Mouse (Mus musculus) intestine, embryonic 15.5 days (tissue): Measurements from ENCODE around the gene Ubxn2a. TPM values are rescaled to one million over a fixed set of nuclear protein-coding genes. Genes with fewer than 3 reads are reported as not detected.
"Not testable (repeated sequence)": the region's sequence is repeated elsewhere in the genome, so short reads cannot be mapped to it uniquely, and the experiment has no call there.

ENCODE experiments used
- ATAC-seq: fragments of 200-750 bp; cut with Nextera tagmentation; 2 replicates; pipeline ENCODE4 v1.8.0; 2017; ENCODE audit warnings: moderate TSS enrichment, moderate library complexity
- H3K27ac ChIP-seq: fragments of 300-500 bp; sonication (generic); 2 replicates; pipeline ENCODE4 v1.5.1; 2015; ENCODE audit warnings: mild to moderate bottlenecking, inconsistent platforms
- H3K27me3 ChIP-seq: fragments of 300-500 bp; sonication (generic); replicated peaks from 2 replicates; pipeline ENCODE4 v1.6.1; 2015; ENCODE audit warnings: inconsistent platforms
- H3K36me3 ChIP-seq: fragments of 300-500 bp; sonication (generic); 2 replicates; pipeline ENCODE4 v1.6.1; 2015; ENCODE audit warnings: inconsistent platforms
- H3K4me1 ChIP-seq: fragments of 300-500 bp; sonication (generic); replicated peaks from 2 replicates; pipeline ENCODE4 v1.6.1; 2015; ENCODE audit warnings: inconsistent platforms
- H3K4me2 ChIP-seq: fragments of 300-500 bp; sonication (generic); replicated peaks from 2 replicates; pipeline ENCODE4 v1.6.1; 2015; ENCODE audit warnings: mild to moderate bottlenecking, inconsistent platforms
- H3K4me3 ChIP-seq: fragments of 300-500 bp; sonication (generic); replicated peaks from 2 replicates; pipeline ENCODE4 v1.5.1; 2015; ENCODE audit warnings: inconsistent platforms
- H3K9ac ChIP-seq: fragments of 300-500 bp; sonication (generic); 2 replicates; pipeline ENCODE4 v1.6.1; 2015; ENCODE audit warnings: inconsistent platforms
- H3K9me3 ChIP-seq: fragments of 300-500 bp; sonication (generic); 2 replicates; pipeline ENCODE4 v1.6.1; 2016; ENCODE audit warnings: inconsistent platforms
- WGBS: fragments of 180-500 bp; shearing (Covaris S2); methylation state at CpG from one replicate; pipeline ENCODE4 v1.1.7; 2015; 5-methylcytosine and 5-hydroxymethylcytosine counted together
- polyA plus RNA-seq: library from polyadenylated mRNA; unstranded; fragments of >200 nt; fragmentation: Nextera tagmentation; extraction: Ambion mirVana; gene quantifications from 2 replicates; pipeline ENCODE4 v1.2.1, GENCODE M21; 2015

The Ubxn2a gene
- polyA plus RNA-seq: 33.8 and 35.3 TPM in 2 replicates

- Histone ChIP-seq H3K27ac (peak within 1 kb of the TSS; percentile 95), H3K4me3 (peak within 1 kb of the TSS; percentile 79), H3K9ac (peak within 1 kb of the TSS; percentile 80), H3K4me1 (no peaks in the 10 kb centered on the region), H3K9me3 (no peaks in the 10 kb centered on the region), H3K27me3 (no peaks in the 10 kb centered on the region), H3K4me2 (peak within 1 kb of the TSS; percentile 90), H3K36me3 (no peaks in the 10 kb centered on the region)
- peak; percentile 96 for ATAC-seq
- WGBS: under 1% methylated on average over 125 of the region's 125 CpGs
These were observed at the start of gene Ubxn2a for GRCm38 (mm10) chr12:4906951-4907906. Gene Ubxn2a, minus strand, starts transcription at chr12:4907705.

- no peak overlapping the region for H3K9ac ChIP-seq
- no peaks in the 10 kb centered on the region for H3K27me3 ChIP-seq
- no peak overlapping the region for H3K4me2 ChIP-seq
- no peak overlapping the region for H3K4me3 ChIP-seq
- H3K27ac ChIP-seq: no peak overlapping the region
- no peak for ATAC-seq
- no peaks in the 10 kb centered on the region for H3K9me3 ChIP-seq
- peaks cover 5% of the 10 kb centered on the region for H3K36me3 ChIP-seq
- no peaks in the 10 kb centered on the region for H3K4me1 ChIP-seq
- WGBS: 88% methylated on average over 4 of the region's 4 CpGs
These were observed 45.7 kb upstream of the Ubxn2a start for GRCm38 (mm10) chr12:4953156-4953555.

- no peaks in the 10 kb centered on the region for H3K4me1 ChIP-seq
- no peak overlapping the region for H3K4me2 ChIP-seq
- no peak overlapping the region for H3K4me3 ChIP-seq
- H3K9ac ChIP-seq: no peak overlapping the region
- no peaks in the 10 kb centered on the region for H3K27me3 ChIP-seq
- ATAC-seq: no peak
- peaks cover 6% of the 10 kb centered on the region for H3K36me3 ChIP-seq
- 92% methylated on average over 1 of the region's 1 CpGs for WGBS
- H3K9me3 ChIP-seq: no peaks in the 10 kb centered on the region
- H3K27ac ChIP-seq: no peak overlapping the region
These were observed 44.8 kb upstream of the Ubxn2a start for GRCm38 (mm10) chr12:4952272-4952671.

GRCm38 (mm10) chr12:4930820-4931548 lies 23.5 kb upstream of the Ubxn2a start:
- Histone ChIP-seq H3K36me3 (no peaks in the 10 kb centered on the region), H3K4me2 (no peak overlapping the region), H3K27ac (no peak overlapping the region), H3K9ac (no peak overlapping the region), H3K27me3 (no peaks in the 10 kb centered on the region), H3K4me1 (no peaks in the 10 kb centered on the region), H3K4me3 (no peak overlapping the region), H3K9me3 (no peaks in the 10 kb centered on the region)
- ATAC-seq: no peak
- 94% methylated on average over 3 of the region's 3 CpGs for WGBS

- Histone ChIP-seq H3K36me3 (no peaks in the 10 kb centered on the region), H3K4me3 (no peak overlapping the region), H3K27me3 (no peaks in the 10 kb centered on the region), H3K4me1 (no peaks in the 10 kb centered on the region), H3K9ac (no peak overlapping the region), H3K27ac (no peak overlapping the region), H3K9me3 (no peaks in the 10 kb centered on the region), H3K4me2 (no peak overlapping the region)
- no peak for ATAC-seq
- 72% methylated on average over 2 of the region's 2 CpGs for WGBS
These were observed 20.7 kb upstream of the Ubxn2a start for GRCm38 (mm10) chr12:4928197-4928596.

- Histone ChIP-seq H3K9me3 (no peaks in the 10 kb centered on the region), H3K27ac (peak overlapping the region; percentile 98), H3K9ac (peak overlapping the region; percentile 100), H3K4me2 (peak overlapping the region; percentile 59), H3K4me3 (peak overlapping the region; percentile 74), H3K36me3 (no peaks in the 10 kb centered on the region), H3K27me3 (no peaks in the 10 kb centered on the region), H3K4me1 (no peaks in the 10 kb centered on the region)
- WGBS: under 1% methylated on average over 48 of the region's 48 CpGs
- ATAC-seq: peak; percentile 65
These were observed 10.5 kb upstream of the Ubxn2a start for GRCm38 (mm10) chr12:4917805-4918591.

- no peaks in the 10 kb centered on the region for H3K27me3 ChIP-seq
- WGBS: under 1% methylated on average over 89 of the region's 89 CpGs
These were observed 9.7 kb upstream of the Ubxn2a start, which contains the start of gene Atad2b for GRCm38 (mm10) chr12:4916994-4917804. Gene Atad2b, plus strand, starts transcription at chr12:4917353.

GRCm38 (mm10) chr12:4914944-4915343 lies 7.4 kb upstream of the Ubxn2a start:
- Histone ChIP-seq H3K9me3 (no peaks in the 10 kb centered on the region), H3K4me1 (no peaks in the 10 kb centered on the region)

More at GRCm38 (mm10) chr12:4916994-4917804, 9.7 kb upstream of the Ubxn2a start, which contains the start of gene Atad2b:
- H3K36me3 ChIP-seq: no peaks in the 10 kb centered on the region
- H3K9me3 ChIP-seq: no peaks in the 10 kb centered on the region
- H3K9ac ChIP-seq: peak within 1 kb of the TSS; percentile 100
- peak within 1 kb of the TSS; percentile 74 for H3K4me3 ChIP-seq
- peak within 1 kb of the TSS; percentile 98 for H3K27ac ChIP-seq
- no peaks in the 10 kb centered on the region for H3K4me1 ChIP-seq
- peak; percentile 97 for ATAC-seq
- peak within 1 kb of the TSS; percentile 73 for H3K4me2 ChIP-seq

GRCm38 (mm10) chr12:4914441-4914840 lies 6.9 kb upstream of the Ubxn2a start:
- no peak overlapping the region for H3K9ac ChIP-seq
- H3K4me3 ChIP-seq: no peak overlapping the region
- WGBS: 49% methylated on average over 3 of the region's 3 CpGs
- no peaks in the 10 kb centered on the region for H3K27me3 ChIP-seq
- H3K9me3 ChIP-seq: no peaks in the 10 kb centered on the region
- H3K36me3 ChIP-seq: no peaks in the 10 kb centered on the region
- no peak overlapping the region for H3K27ac ChIP-seq
- H3K4me2 ChIP-seq: no peak overlapping the region
- no peaks in the 10 kb centered on the region for H3K4me1 ChIP-seq
- ATAC-seq: no peak

More at GRCm38 (mm10) chr12:4914944-4915343, 7.4 kb upstream of the Ubxn2a start:
- ATAC-seq: no peak
- Histone ChIP-seq H3K27ac (no peak overlapping the region), H3K36me3 (no peaks in the 10 kb centered on the region), H3K9ac (no peak overlapping the region), H3K4me2 (no peak overlapping the region), H3K27me3 (no peaks in the 10 kb centered on the region), H3K4me3 (no peak overlapping the region)
- WGBS: 80% methylated on average over 3 of the region's 3 CpGs

GRCm38 (mm10) chr12:4911716-4912115 lies 4.2 kb upstream of the Ubxn2a start:
- H3K4me3 ChIP-seq: no peak overlapping the region
- no peaks in the 10 kb centered on the region for H3K4me1 ChIP-seq
- no peaks in the 10 kb centered on the region for H3K9me3 ChIP-seq
- H3K27ac ChIP-seq: no peak overlapping the region
- H3K27me3 ChIP-seq: no peaks in the 10 kb centered on the region
- 85% methylated on average over 4 of the region's 4 CpGs for WGBS
- H3K36me3 ChIP-seq: no peaks in the 10 kb centered on the region
- no peak overlapping the region for H3K4me2 ChIP-seq
- ATAC-seq: no peak
- H3K9ac ChIP-seq: no peak overlapping the region

GRCm38 (mm10) chr12:4910496-4910895 lies 3.0 kb upstream of the Ubxn2a start:
- H3K27me3 ChIP-seq, H3K4me3 ChIP-seq, H3K36me3 ChIP-seq, ATAC-seq, H3K4me1 ChIP-seq, H3K9me3 ChIP-seq, H3K9ac ChIP-seq, H3K27ac ChIP-seq, H3K4me2 ChIP-seq: not testable (repeated sequence)
- 77% methylated on average over 1 of the region's 1 CpGs for WGBS
